Mouse (Mus musculus): ENCODE results near the gene Naa20. TPM values are rescaled to one million over a fixed set of nuclear protein-coding genes. Genes with fewer than 3 reads are reported as not detected.
"Not testable (repeated sequence)": the region's sequence is repeated elsewhere in the genome, so short reads cannot be mapped to it uniquely, and the experiment has no call there.

Naa20 gene
- total and polyA plus RNA-seq, 2 experiments: 14.4 to 29.2 TPM

DNA sequence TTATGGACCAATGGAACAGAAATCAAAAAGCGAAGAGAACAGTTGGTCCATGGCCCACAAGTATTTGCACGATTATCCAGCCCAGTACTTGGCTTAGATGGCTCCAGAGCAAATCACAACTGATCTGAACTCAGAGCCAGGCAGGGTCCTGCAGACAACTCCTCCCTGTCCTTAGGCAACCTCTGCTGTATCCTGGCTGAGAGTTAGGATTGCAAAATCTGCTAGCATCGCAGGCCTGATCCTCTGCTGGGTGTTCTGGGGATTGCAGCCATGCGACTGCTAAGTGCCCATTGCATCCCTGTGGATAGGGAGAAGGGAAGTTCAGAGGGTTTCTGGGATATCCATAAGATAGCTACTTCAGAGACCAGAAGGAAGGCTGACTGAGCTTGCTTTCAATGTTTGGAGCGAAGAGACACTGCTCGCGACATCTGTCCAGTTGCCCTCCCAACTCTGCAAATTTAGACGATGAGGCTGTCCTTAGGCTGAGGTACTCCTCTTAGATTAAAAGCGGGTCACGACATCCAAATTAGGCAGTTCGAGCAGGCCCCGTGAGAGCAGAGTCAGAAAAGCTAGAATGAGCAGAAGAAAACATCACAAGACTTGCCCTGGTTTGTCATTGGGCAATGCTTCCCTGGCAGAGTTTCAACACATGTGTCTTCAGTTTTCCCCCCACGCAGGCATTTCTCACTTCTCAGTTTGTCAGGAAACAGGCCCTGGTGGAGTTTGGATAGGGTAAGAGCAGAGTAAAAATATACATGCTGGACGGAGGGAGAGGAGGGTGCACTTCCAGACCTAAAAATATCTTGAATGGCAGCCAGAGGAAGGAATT is 13.7 kb upstream of the Naa20 start:
- peak overlapping the region; percentile 54 for H3K27ac ChIP-seq (replicated peaks; ENCODE audit: insufficient read depth, low read depth, low read length)
- peaks cover 4% of the 10 kb centered on the region; the same call in 1 of the 2 replicates for H3K4me1 ChIP-seq (ENCODE audit: control insufficient read depth, insufficient read depth, low read length)
- TF ChIP-seq CTCF (IDR thresholded peaks at IDR 0.05; ENCODE audit: low read depth, low read length) (peak; percentile 72), POLR2A (IDR thresholded peaks at IDR 0.05; ENCODE audit: extremely low read depth, insufficient read depth, low read length) (no peak)

DNA sequence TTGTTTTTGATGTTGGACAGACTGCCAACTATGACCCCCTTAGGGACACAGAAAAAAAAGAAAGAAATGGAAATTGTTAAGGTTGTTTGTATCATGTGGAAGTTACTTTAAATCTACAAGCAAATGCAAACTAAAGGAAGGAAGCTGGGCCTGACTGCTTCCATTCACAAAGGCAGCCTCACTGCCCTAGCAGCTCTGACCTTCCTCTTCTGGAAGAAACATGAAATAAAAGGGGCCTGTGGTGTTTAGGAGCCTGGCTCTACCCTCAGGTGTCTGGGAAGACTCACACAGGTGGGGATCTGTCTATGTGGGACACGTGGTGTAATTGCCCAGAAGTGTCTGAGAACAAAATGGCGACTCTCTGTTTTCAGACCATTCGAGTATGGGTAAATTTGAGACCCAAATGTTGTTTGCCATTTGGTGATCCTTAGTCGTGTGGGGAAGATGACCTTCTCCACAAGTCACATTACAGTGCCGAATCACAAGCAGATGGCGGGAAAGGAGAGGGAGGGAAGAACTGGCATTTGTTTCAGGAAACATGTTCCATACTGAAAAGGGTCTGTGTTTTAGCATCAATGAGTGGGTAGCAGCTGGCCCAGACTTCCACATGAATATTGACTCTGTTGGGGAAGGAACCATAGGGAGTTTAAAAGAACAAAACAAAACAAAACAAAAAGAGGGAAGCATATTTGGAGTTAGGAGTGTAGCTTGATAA is 13.0 kb upstream of the Naa20 start:
- Histone ChIP-seq H3K36me3 (ENCODE audit: control insufficient read depth, insufficient read depth, low read length) (peaks cover 18% of the 10 kb centered on the region), H3K27me3 (ENCODE audit: control insufficient read depth, insufficient read depth, low read length) (no peaks in the 10 kb centered on the region), H3K9ac (ENCODE audit: low read depth, low read length) (no peak overlapping the region), H3K4me1 (ENCODE audit: control insufficient read depth, insufficient read depth, low read length) (peaks cover 4% of the 10 kb centered on the region; the same call in 1 of the 2 replicates), H3K79me2 (ENCODE audit: control insufficient read depth, insufficient read depth, low read length) (no peaks in the 10 kb centered on the region), H3K27ac (replicated peaks; ENCODE audit: insufficient read depth, low read depth, low read length) (peak overlapping the region; percentile 14), H3K4me3 (ENCODE audit: insufficient read depth, low read depth, low read length) (no peak overlapping the region)
- TF ChIP-seq POLR2A (IDR thresholded peaks at IDR 0.05; ENCODE audit: extremely low read depth, insufficient read depth, low read length) (no peak), CTCF (IDR thresholded peaks at IDR 0.05; ENCODE audit: low read depth, low read length) (no peak)
- no peak for DNase-seq (ENCODE audit: extremely low read depth, low read depth, low spot score)
- WGBS: 79% methylated on average over 6 of the region's 6 CpGs

More for the DNA sequence above, 13.7 kb upstream of the Naa20 start:
- Histone ChIP-seq H3K79me2 (ENCODE audit: control insufficient read depth, insufficient read depth, low read length) (no peaks in the 10 kb centered on the region), H3K27me3 (ENCODE audit: control insufficient read depth, insufficient read depth, low read length) (no peaks in the 10 kb centered on the region), H3K4me3 (ENCODE audit: insufficient read depth, low read depth, low read length) (no peak overlapping the region), H3K36me3 (ENCODE audit: control insufficient read depth, insufficient read depth, low read length) (peaks cover 18% of the 10 kb centered on the region), H3K9ac (ENCODE audit: low read depth, low read length) (no peak overlapping the region)
- 46% methylated on average over 14 of the region's 14 CpGs for WGBS
- peak; percentile 57 for DNase-seq (ENCODE audit: extremely low read depth, low read depth, low spot score)

DNA sequence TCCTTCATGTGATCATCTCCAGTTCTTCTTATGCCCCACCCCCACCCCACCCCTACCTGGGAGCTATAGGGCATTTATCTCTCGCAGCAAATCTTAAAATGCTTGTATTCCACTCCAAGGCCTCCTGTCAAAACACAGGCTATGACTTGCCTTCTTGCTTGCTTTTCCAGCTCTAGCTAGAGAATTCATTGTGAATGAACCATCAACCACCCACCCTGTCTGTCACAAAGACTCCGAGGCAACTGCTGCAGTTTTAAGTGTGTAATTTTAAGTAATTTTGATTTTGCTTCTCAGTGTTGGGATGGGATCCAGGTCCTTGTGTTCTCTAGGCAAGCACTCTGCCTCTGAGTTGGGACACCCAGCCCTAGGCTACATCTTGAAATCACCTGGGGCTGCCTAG is 11.3 kb upstream of the Naa20 start:
- H3K4me1 ChIP-seq (ENCODE audit: control insufficient read depth, insufficient read depth, low read length): peaks cover 4% of the 10 kb centered on the region; the same call in 1 of the 2 replicates
- H3K27ac ChIP-seq (replicated peaks; ENCODE audit: insufficient read depth, low read depth, low read length): no peak overlapping the region
- no peaks in the 10 kb centered on the region for H3K27me3 ChIP-seq (ENCODE audit: control insufficient read depth, insufficient read depth, low read length)
- H3K36me3 ChIP-seq (ENCODE audit: control insufficient read depth, insufficient read depth, low read length): peaks cover 13% of the 10 kb centered on the region
- DNase-seq (ENCODE audit: extremely low read depth, low read depth, low spot score): no peak
- H3K4me3 ChIP-seq (ENCODE audit: insufficient read depth, low read depth, low read length): no peak overlapping the region
- no peak overlapping the region for H3K9ac ChIP-seq (ENCODE audit: low read depth, low read length)
- no peaks in the 10 kb centered on the region for H3K79me2 ChIP-seq (ENCODE audit: control insufficient read depth, insufficient read depth, low read length)
- 86% methylated on average over 2 of the region's 2 CpGs for WGBS
- TF ChIP-seq POLR2A (IDR thresholded peaks at IDR 0.05; ENCODE audit: extremely low read depth, insufficient read depth, low read length): no peak
- no peak for TF ChIP-seq CTCF (IDR thresholded peaks at IDR 0.05; ENCODE audit: low read depth, low read length)

DNA sequence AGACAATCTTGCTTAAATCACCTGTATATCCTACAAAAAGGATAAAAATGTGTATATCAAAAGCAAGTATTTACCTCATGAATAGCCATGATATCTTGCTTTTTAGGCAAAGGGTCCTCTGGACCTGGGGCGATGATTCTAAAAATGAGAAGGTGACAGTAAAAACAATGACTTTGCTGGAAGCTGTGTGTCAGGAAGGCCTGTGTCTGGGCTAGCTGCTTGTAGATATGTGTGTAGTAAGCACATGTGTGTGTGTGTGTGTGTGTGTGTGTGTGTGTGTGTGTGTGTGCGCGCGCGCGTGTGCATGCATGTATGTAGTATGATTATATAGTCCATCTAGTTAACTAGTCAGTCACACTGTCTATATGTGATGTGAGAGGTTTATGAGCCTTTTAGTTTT is 8.1 kb upstream of the Naa20 start:
- H3K27ac ChIP-seq (replicated peaks; ENCODE audit: insufficient read depth, low read depth, low read length): no peak overlapping the region
- TF ChIP-seq CTCF (IDR thresholded peaks at IDR 0.05; ENCODE audit: low read depth, low read length): no peak
- no peak for TF ChIP-seq POLR2A (IDR thresholded peaks at IDR 0.05; ENCODE audit: extremely low read depth, insufficient read depth, low read length)
- over 99% methylated on average over 6 of the region's 6 CpGs for WGBS
- H3K27me3 ChIP-seq (ENCODE audit: control insufficient read depth, insufficient read depth, low read length): no peaks in the 10 kb centered on the region
- no peak for DNase-seq (ENCODE audit: extremely low read depth, low read depth, low spot score)
- no peaks in the 10 kb centered on the region for H3K79me2 ChIP-seq (ENCODE audit: control insufficient read depth, insufficient read depth, low read length)
- no peak overlapping the region for H3K4me3 ChIP-seq (ENCODE audit: insufficient read depth, low read depth, low read length)
- H3K9ac ChIP-seq (ENCODE audit: low read depth, low read length): no peak overlapping the region
- no peaks in the 10 kb centered on the region for H3K36me3 ChIP-seq (ENCODE audit: control insufficient read depth, insufficient read depth, low read length)
- no peaks in the 10 kb centered on the region; the same call in 1 of the 2 replicates for H3K4me1 ChIP-seq (ENCODE audit: control insufficient read depth, insufficient read depth, low read length)

DNA sequence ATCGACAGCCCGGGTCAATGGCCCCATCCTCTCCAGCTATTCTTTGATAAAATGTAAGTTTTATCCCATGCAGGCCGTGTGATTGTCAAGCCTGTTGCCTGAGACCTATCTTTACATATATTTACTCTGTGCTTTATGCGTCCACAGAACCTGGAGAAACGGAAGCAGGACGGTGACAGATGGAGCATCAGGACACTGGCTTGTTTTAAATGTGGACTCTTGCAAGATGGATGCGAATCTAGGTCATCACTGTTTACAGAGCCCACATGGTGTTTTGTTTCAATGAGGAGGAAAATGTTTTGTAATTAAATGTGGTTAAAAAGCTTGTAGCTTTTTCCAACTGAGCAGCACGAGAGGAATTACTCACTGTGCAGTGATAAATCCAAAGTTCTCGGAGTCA is 3.8 kb upstream of the Naa20 start:
- H3K4me3 ChIP-seq (ENCODE audit: insufficient read depth, low read depth, low read length): no peak overlapping the region
- H3K27me3 ChIP-seq (ENCODE audit: control insufficient read depth, insufficient read depth, low read length): no peaks in the 10 kb centered on the region
- H3K36me3 ChIP-seq (ENCODE audit: control insufficient read depth, insufficient read depth, low read length): no peaks in the 10 kb centered on the region
- no peaks in the 10 kb centered on the region; the same call in 1 of the 2 replicates for H3K79me2 ChIP-seq (ENCODE audit: control insufficient read depth, insufficient read depth, low read length)
- no peaks in the 10 kb centered on the region for H3K4me1 ChIP-seq (ENCODE audit: control insufficient read depth, insufficient read depth, low read length)
- H3K27ac ChIP-seq (replicated peaks; ENCODE audit: insufficient read depth, low read depth, low read length): no peak overlapping the region
- 55% methylated on average over 9 of the region's 9 CpGs for WGBS
- DNase-seq (ENCODE audit: extremely low read depth, low read depth, low spot score): no peak
- no peak for TF ChIP-seq CTCF (IDR thresholded peaks at IDR 0.05; ENCODE audit: low read depth, low read length)
- no peak for TF ChIP-seq POLR2A (IDR thresholded peaks at IDR 0.05; ENCODE audit: extremely low read depth, insufficient read depth, low read length)
- H3K9ac ChIP-seq (ENCODE audit: low read depth, low read length): no peak overlapping the region

DNA sequence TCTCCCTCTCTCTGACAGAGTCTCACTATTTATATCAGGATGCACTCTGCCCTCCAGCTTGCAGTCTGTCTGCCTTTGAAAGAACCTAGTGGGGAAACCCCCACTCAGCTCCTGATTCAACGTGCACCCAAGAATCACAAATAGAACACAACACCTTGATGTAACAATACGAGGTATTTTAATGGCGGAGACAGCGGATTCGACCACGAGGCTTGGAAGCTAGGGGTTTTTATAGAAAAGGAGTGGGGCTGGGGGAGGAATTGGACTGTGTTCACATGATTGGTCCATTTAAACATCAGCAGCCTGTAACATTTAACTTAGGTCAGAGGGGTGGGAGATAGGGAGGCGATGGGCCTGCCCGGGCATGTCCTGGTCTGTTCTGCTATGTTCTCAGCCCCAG is 1.6 kb upstream of the Naa20 start:
- not testable (repeated sequence) for H3K9ac ChIP-seq (ENCODE audit: low read depth, low read length); H3K4me1 ChIP-seq (ENCODE audit: control insufficient read depth, insufficient read depth, low read length); H3K4me3 ChIP-seq (ENCODE audit: insufficient read depth, low read depth, low read length); DNase-seq (ENCODE audit: extremely low read depth, low read depth, low spot score); H3K27ac ChIP-seq (replicated peaks; ENCODE audit: insufficient read depth, low read depth, low read length); H3K27me3 ChIP-seq (ENCODE audit: control insufficient read depth, insufficient read depth, low read length); H3K36me3 ChIP-seq (ENCODE audit: control insufficient read depth, insufficient read depth, low read length)
- 74% methylated on average over 8 of the region's 8 CpGs for WGBS
- H3K79me2 ChIP-seq (ENCODE audit: control insufficient read depth, insufficient read depth, low read length): peaks cover 13% of the 10 kb centered on the region; the same call in 1 of the 2 replicates

Measured in liver, adult 2 months (tissue).